12 mouse cellular contexts compared by ENCODE assay signal in genomic region chr4:83315930-83316329, GRCm38 (mm10). TPM values are rescaled to one million over a fixed set of nuclear protein-coding genes. Genes with fewer than 3 reads are reported as not detected.
A peak's percentile ranks its signal among the peaks of the same experiment; 100 is the strongest.
DNase-seq lines count a peak whose midpoint lies in the region; ATAC-seq and TF ChIP-seq lines count a peak whose summit lies in the region.
"Had no signal": no experiment of that assay in that cellular context is flagged by ENCODE, and none has a peak within 500 bp of the region (broad histone marks: within the 10 kb centered on the region; RNA-seq: fewer than 3 reads in every experiment).

No protein-coding gene starts in this region.

- H3K4me3 ChIP-seq in kidney, adult 2 months (ENCODE audit: insufficient read depth, low read depth, low read length) = no peak overlapping the region
- peak overlapping the region; percentile 43 for H3K4me3 ChIP-seq in E14TG2a.4 (replicated peaks; ENCODE audit: low read length)
- no peak overlapping the region for H3K4me3 ChIP-seq in brown adipose tissue, adult 24 weeks (ENCODE audit: insufficient read depth, low read depth, low read length)
- H3K4me3 ChIP-seq in liver, embryonic 15.5 days (replicated peaks) = peak overlapping the region; percentile 47
- H3K4me3 ChIP-seq: forebrain, embryonic 13.5 days; midbrain, embryonic 13.5 days; neural tube, embryonic 15.5 days had no signal

- ATAC-seq in liver, embryonic 15.5 days (ENCODE audit: insufficient read depth) = no peak
- ATAC-seq: midbrain, embryonic 13.5 days had no signal

- no peak for TF ChIP-seq CTCF in kidney, adult 2 months (conservative IDR thresholded peaks at IDR 0.05; ENCODE audit: insufficient read depth, insufficient read length, low read depth, low read length)
- TF ChIP-seq CTCF in E14TG2a.4 (conservative IDR thresholded peaks at IDR 0.05; ENCODE audit: low read length) = no peak

- H3K9ac ChIP-seq in liver, embryonic 15.5 days = no peak overlapping the region
- H3K9ac ChIP-seq: forebrain, embryonic 13.5 days; midbrain, embryonic 13.5 days; neural tube, embryonic 15.5 days had no signal

- no peaks in the 10 kb centered on the region for H3K36me3 ChIP-seq in kidney, adult 2 months (ENCODE audit: control insufficient read depth, insufficient read depth, low read length)
- H3K36me3 ChIP-seq in E14TG2a.4 (ENCODE audit: insufficient read depth, low read length) = peaks cover 30% of the 10 kb centered on the region
- no peaks in the 10 kb centered on the region for H3K36me3 ChIP-seq in liver, embryonic 15.5 days (replicated peaks)
- H3K36me3 ChIP-seq: midbrain, embryonic 13.5 days; neural tube, embryonic 15.5 days had no signal

- peaks cover 14% of the 10 kb centered on the region; the same call in 1 of the 2 replicates for H3K4me1 ChIP-seq in kidney, adult 2 months (ENCODE audit: control insufficient read depth, insufficient read depth, low read length)
- H3K4me1 ChIP-seq in E14TG2a.4 (replicated peaks; ENCODE audit: low read depth, low read length) = peaks cover 93% of the 10 kb centered on the region
- peaks cover 50% of the 10 kb centered on the region for H3K4me1 ChIP-seq in brown adipose tissue, adult 24 weeks (ENCODE audit: control insufficient read depth, insufficient read depth, insufficient read length, low read length)
- H3K4me1 ChIP-seq in liver, embryonic 15.5 days (replicated peaks) = peaks cover 18% of the 10 kb centered on the region
- H3K4me1 ChIP-seq: midbrain, embryonic 13.5 days had no signal

- H3K27ac ChIP-seq in kidney, adult 2 months (ENCODE audit: insufficient read depth, low read depth, low read length) = peak overlapping the region; percentile 80
- H3K27ac ChIP-seq in brown adipose tissue, adult 24 weeks (replicated peaks; ENCODE audit: low read depth, low read length) = peak overlapping the region; percentile 90
- H3K27ac ChIP-seq in liver, embryonic 15.5 days (replicated peaks) = peak overlapping the region; percentile 11; the same call in 1 of the 2 replicates
- H3K27ac ChIP-seq: forebrain, embryonic 13.5 days; midbrain, embryonic 13.5 days; neural tube, embryonic 15.5 days had no signal

- WGBS in kidney, adult 2 months = 67% methylated on average over 4 of the region's 4 CpGs
- 57% methylated on average over 4 of the region's 4 CpGs for WGBS in liver, embryonic 15.5 days (ENCODE audit: insufficient replicate concordance)

- no peak for TF ChIP-seq POLR2A in kidney, adult 2 months (IDR thresholded peaks at IDR 0.05; ENCODE audit: low read depth, low read length)

- H3K4me2 ChIP-seq in liver, embryonic 15.5 days = peak overlapping the region; percentile 66
- H3K4me2 ChIP-seq: forebrain, embryonic 13.5 days; midbrain, embryonic 13.5 days; neural tube, embryonic 15.5 days had no signal

- H3K9me3 ChIP-seq in E14TG2a.4 (ENCODE audit: low read length) = no peaks in the 10 kb centered on the region
- H3K9me3 ChIP-seq in liver, embryonic 15.5 days (replicated peaks) = no peaks in the 10 kb centered on the region
- H3K9me3 ChIP-seq: forebrain, embryonic 13.5 days; midbrain, embryonic 13.5 days; neural tube, embryonic 15.5 days had no signal

- no peak for DNase-seq in kidney, adult 2 months
- DNase-seq in kidney, postnatal 36 days = no peak
- no peak for DNase-seq in adrenal gland, postnatal 25 days
- DNase-seq in kidney, postnatal 14 days = no peak
- no peak for DNase-seq in ovary, postnatal 14 days (ENCODE audit: low spot score)
- DNase-seq: cerebellum, postnatal 36 days had no signal

- no peaks in the 10 kb centered on the region for H3K27me3 ChIP-seq in kidney, adult 2 months (replicated peaks; ENCODE audit: control insufficient read depth, insufficient read depth, low read length)
- no peaks in the 10 kb centered on the region for H3K27me3 ChIP-seq in E14TG2a.4 (ENCODE audit: insufficient read depth, low read length)
- H3K27me3 ChIP-seq in liver, embryonic 15.5 days = no peaks in the 10 kb centered on the region
- H3K27me3 ChIP-seq: forebrain, embryonic 13.5 days; midbrain, embryonic 13.5 days; neural tube, embryonic 15.5 days had no signal

RNA-seq across cellular contexts. Expression of gene Ttc39b, which starts 8.1 kb away (rescaled TPM):
- 2.0 and 2.5 TPM in 2 replicates for polyA plus RNA-seq in kidney, adult 2 months (2012; rRNA removed)
- 3.6 and 5.5 TPM in 2 replicates for polyA plus RNA-seq in brown adipose tissue, adult 24 weeks (2012; ENCODE audit: insufficient read depth, insufficient read length, missing spikeins)
- 1.5 and 1.8 TPM in 2 replicates for polyA plus RNA-seq in liver, embryonic 15.5 days (2015; fragmentation: Nextera tagmentation; extraction: Ambion mirVana)
- total RNA-seq in adrenal gland, postnatal 25 days (2021) = 16.7 and 19.6 TPM in 2 replicates

Comparison
In these comparisons a context has a peak if more than half of its experiments do, and no peak if none do; other contexts are left out.
1. H3K27ac ChIP-seq: peak in every context shown above with its lines; median percentile 90 in brown adipose tissue, adult 24 weeks; 80 in kidney, adult 2 months; 11 in liver, embryonic 15.5 days.
2. H3K4me3 ChIP-seq: peak in E14TG2a.4 (single experiment) and liver, embryonic 15.5 days (single experiment); none in kidney, adult 2 months (single experiment) and brown adipose tissue, adult 24 weeks (single experiment).